Mouse (Mus musculus) forebrain, embryonic 14.5 days (tissue): ENCODE data around the gene Gm12185. TPM values are rescaled to one million over a fixed set of nuclear protein-coding genes. Genes with fewer than 3 reads are reported as not detected.
"Not testable (repeated sequence)": the region's sequence is repeated elsewhere in the genome, so short reads cannot be mapped to it uniquely, and the experiment has no call there.

Experiments
- ATAC-seq: fragments of 200-750 bp; cut with Nextera tagmentation; 2 replicates; pipeline ENCODE4 v1.8.0; 2017; ENCODE audit warnings: mild to moderate bottlenecking, moderate library complexity
- DNase-seq: peaks from one replicate; pipeline ENCODE4 v3.0.0-alpha.2; 2015; ENCODE audit warnings: low spot score
- H3K27ac ChIP-seq: fragments of 300-500 bp; sonication (generic); 2 replicates; pipeline ENCODE4 v1.5.1; 2014; ENCODE audit warnings: low read depth, mild to moderate bottlenecking, control low read depth, low read length, moderate library complexity
- H3K27me3 ChIP-seq: fragments of 300-500 bp; sonication (generic); replicated peaks from 2 replicates; pipeline ENCODE4 v1.6.1; 2014; ENCODE audit warnings: low read length, control low read depth, mixed read lengths; ENCODE audit not compliant: control insufficient read depth, insufficient read depth
- H3K36me3 ChIP-seq: fragments of 300-500 bp; sonication (generic); 2 replicates; pipeline ENCODE4 v1.6.1; 2014; ENCODE audit warnings: low read length, control low read depth; ENCODE audit not compliant: control insufficient read depth, insufficient read depth
- H3K4me1 ChIP-seq: fragments of 300-500 bp; sonication (generic); 2 replicates; pipeline ENCODE4 v1.6.1; 2014; ENCODE audit warnings: antibody characterized with exemption, low read length, control low read depth; ENCODE audit not compliant: control insufficient read depth, insufficient read depth
- H3K4me2 ChIP-seq: fragments of 300-500 bp; sonication (generic); 2 replicates; pipeline ENCODE4 v1.6.1; 2014; ENCODE audit warnings: mild to moderate bottlenecking, control low read depth, low read length
- H3K4me3 ChIP-seq: fragments of 300-500 bp; sonication (generic); 2 replicates; pipeline ENCODE4 v1.5.1; 2014; ENCODE audit warnings: low read depth, low read length, control low read depth
- H3K9ac ChIP-seq: fragments of 300-500 bp; sonication (generic); 2 replicates; pipeline ENCODE4 v1.6.1; 2014; ENCODE audit warnings: mild to moderate bottlenecking, low read length, control low read depth, moderate library complexity
- H3K9me3 ChIP-seq: fragments of 300-500 bp; sonication (generic); replicated peaks from 2 replicates; pipeline ENCODE4 v1.6.1; 2016; ENCODE audit warnings: low read length, control low read depth, mixed read lengths; ENCODE audit not compliant: control insufficient read depth
- WGBS: fragments of 180-500 bp; shearing (Covaris S2); extraction: QIAGEN DNeasy Blood & Tissue Kit; methylation state at CpG from one replicate; pipeline ENCODE4 v1.1.7; 2014; 5-methylcytosine and 5-hydroxymethylcytosine counted together
- polyA plus RNA-seq: library from polyadenylated mRNA; unstranded; fragments of >200 nt; fragmentation: Nextera tagmentation; extraction: Ambion mirVana; gene quantifications from 2 replicates; pipeline ENCODE4 v1.2.1, GENCODE M21; 2014

Gene Gm12185
- polyA plus RNA-seq, 1 experiment from 2014 or later: not detected

- not testable (repeated sequence) for H3K27me3 ChIP-seq, H3K27ac ChIP-seq, H3K4me1 ChIP-seq, H3K4me2 ChIP-seq, H3K9ac ChIP-seq, DNase-seq, H3K36me3 ChIP-seq, H3K4me3 ChIP-seq, ATAC-seq, H3K9me3 ChIP-seq
- WGBS: 85% methylated on average over 6 of the region's 6 CpGs
Measured at GRCm38 (mm10) chr11:48900654-48901566, 91.1 kb downstream of the Gm12185 start.

- 70% methylated on average over 2 of the region's 2 CpGs for WGBS
- H3K9me3 ChIP-seq: no peaks in the 10 kb centered on the region
- no peak overlapping the region for H3K4me2 ChIP-seq
- H3K27ac ChIP-seq: no peak overlapping the region
- H3K27me3 ChIP-seq: no peaks in the 10 kb centered on the region
- DNase-seq (no peak), ATAC-seq (no peak)
- no peak overlapping the region for H3K9ac ChIP-seq
- H3K4me1 ChIP-seq: no peaks in the 10 kb centered on the region
- H3K36me3 ChIP-seq: no peaks in the 10 kb centered on the region
- H3K4me3 ChIP-seq: no peak overlapping the region
Measured at GRCm38 (mm10) chr11:48898812-48899431, 93.1 kb downstream of the Gm12185 start.

GRCm38 (mm10) chr11:48876680-48877079 is 115.3 kb downstream of the Gm12185 start:
- Histone ChIP-seq H3K9ac (no peak overlapping the region), H3K27me3 (no peaks in the 10 kb centered on the region), H3K36me3 (no peaks in the 10 kb centered on the region), H3K9me3 (no peaks in the 10 kb centered on the region), H3K4me2 (no peak overlapping the region), H3K27ac (no peak overlapping the region), H3K4me3 (no peak overlapping the region), H3K4me1 (peaks cover under 1% of the 10 kb centered on the region; the same call in 1 of the 2 replicates)
- ATAC-seq (no peak), DNase-seq (no peak)
- 93% methylated on average over 1 of the region's 1 CpGs for WGBS

GRCm38 (mm10) chr11:48875343-48875837 is 116.6 kb downstream of the Gm12185 start:
- H3K4me1 ChIP-seq, H3K27me3 ChIP-seq, DNase-seq, ATAC-seq, H3K27ac ChIP-seq, H3K4me3 ChIP-seq, H3K9ac ChIP-seq, H3K36me3 ChIP-seq, H3K4me2 ChIP-seq, H3K9me3 ChIP-seq: not testable (repeated sequence)
- WGBS: 79% methylated on average over 1 of the region's 1 CpGs

- H3K4me1 ChIP-seq: peaks cover 3% of the 10 kb centered on the region; the same call in 1 of the 2 replicates
- H3K36me3 ChIP-seq: no peaks in the 10 kb centered on the region
- H3K27ac ChIP-seq: no peak overlapping the region
- WGBS: 0% methylated on average over 4 of the region's 4 CpGs
- ATAC-seq (peak; percentile 62; the same call in 1 of the 2 replicates), DNase-seq (peak; percentile 71)
- no peak overlapping the region for H3K4me3 ChIP-seq
- H3K9ac ChIP-seq: no peak overlapping the region
- no peak overlapping the region for H3K4me2 ChIP-seq
- H3K9me3 ChIP-seq: no peaks in the 10 kb centered on the region
- H3K27me3 ChIP-seq: no peaks in the 10 kb centered on the region
Measured at GRCm38 (mm10) chr11:48874465-48874864, 117.6 kb downstream of the Gm12185 start.

GRCm38 (mm10) chr11:48873591-48874290 is 118.3 kb downstream of the Gm12185 start:
- Histone ChIP-seq H3K9me3 (no peaks in the 10 kb centered on the region), H3K9ac (no peak overlapping the region), H3K27me3 (no peaks in the 10 kb centered on the region), H3K36me3 (no peaks in the 10 kb centered on the region), H3K4me1 (peaks cover 3% of the 10 kb centered on the region; the same call in 1 of the 2 replicates), H3K4me3 (no peak overlapping the region), H3K4me2 (no peak overlapping the region), H3K27ac (no peak overlapping the region)
- DNase-seq (no peak), ATAC-seq (no peak)
- 75% methylated on average over 10 of the region's 10 CpGs for WGBS

- Histone ChIP-seq H3K4me3 (no peak overlapping the region), H3K9ac (no peak overlapping the region), H3K9me3 (no peaks in the 10 kb centered on the region), H3K36me3 (no peaks in the 10 kb centered on the region), H3K27ac (no peak overlapping the region), H3K4me2 (no peak overlapping the region), H3K4me1 (peaks cover 3% of the 10 kb centered on the region; the same call in 1 of the 2 replicates), H3K27me3 (no peaks in the 10 kb centered on the region)
- no peak for ATAC-seq
- DNase-seq: no peak
- 84% methylated on average over 7 of the region's 7 CpGs for WGBS
Measured at GRCm38 (mm10) chr11:48872695-48873300, 119.2 kb downstream of the Gm12185 start.

- Histone ChIP-seq H3K4me2 (peak overlapping the region; percentile 61), H3K9me3 (no peaks in the 10 kb centered on the region), H3K9ac (peak overlapping the region; percentile 65), H3K27ac (no peak overlapping the region), H3K27me3 (no peaks in the 10 kb centered on the region), H3K4me3 (peak overlapping the region; percentile 33), H3K4me1 (peaks cover 3% of the 10 kb centered on the region; the same call in 1 of the 2 replicates), H3K36me3 (no peaks in the 10 kb centered on the region)
- ATAC-seq (no peak), DNase-seq (peak; percentile 16)
- 9% methylated on average over 17 of the region's 17 CpGs for WGBS
Measured at GRCm38 (mm10) chr11:48871817-48872541, 120.0 kb downstream of the Gm12185 start.
